Mouse (Mus musculus) CD8-positive naive resting alpha-beta T cell, adult 2 months (primary cell): ENCODE measurements around the gene Myct1.

Experiments used
- DNase-seq, 2 experiments: peaks; one replicate each; pipeline ENCODE4 v3.0.0; 2022; ENCODE audit warnings: low read depth in 2 of 2, low spot score in 2 of 2

The Myct1 gene

GRCm38 (mm10) chr10:5593464-5593863 is at the start of gene Myct1:
Myct1 (plus strand) TSS chr10:5593775.
- DNase-seq: no peak

- no peak for DNase-seq
Observed at GRCm38 (mm10) chr10:5546428-5546827, 47.1 kb upstream of the Myct1 start.

- DNase-seq: no peak
Observed at GRCm38 (mm10) chr10:5547769-5548168, 45.8 kb upstream of the Myct1 start.

GRCm38 (mm10) chr10:5548651-5549050 is 44.9 kb upstream of the Myct1 start:
- DNase-seq: no peak

- no peak for DNase-seq
Observed at GRCm38 (mm10) chr10:5549871-5550167, 43.8 kb upstream of the Myct1 start.

- DNase-seq: peak; percentile 0 to 3
Observed at GRCm38 (mm10) chr10:5550168-5551021, 43.2 kb upstream of the Myct1 start.

GRCm38 (mm10) chr10:5551382-5551781 is 42.2 kb upstream of the Myct1 start, which contains the start of gene Syne1:
Syne1 (minus strand) TSS chr10:5551482.
- DNase-seq: no peak

- DNase-seq: no peak
Observed at GRCm38 (mm10) chr10:5554941-5555340, 38.6 kb upstream of the Myct1 start.

- DNase-seq: no peak
Observed at GRCm38 (mm10) chr10:5558808-5559207, 34.8 kb upstream of the Myct1 start.

- no peak for DNase-seq
Observed at GRCm38 (mm10) chr10:5560526-5560925, 33.0 kb upstream of the Myct1 start.

- DNase-seq: no peak
Observed at GRCm38 (mm10) chr10:5561706-5562105, 31.9 kb upstream of the Myct1 start.

- no peak for DNase-seq
Observed at GRCm38 (mm10) chr10:5568991-5569390, 24.6 kb upstream of the Myct1 start.

- no peak for DNase-seq
Observed at GRCm38 (mm10) chr10:5570059-5570458, 23.5 kb upstream of the Myct1 start.

- no peak for DNase-seq
Observed at GRCm38 (mm10) chr10:5571332-5571731, 22.2 kb upstream of the Myct1 start.

- DNase-seq: no peak
Observed at GRCm38 (mm10) chr10:5573328-5573727, 20.2 kb upstream of the Myct1 start.

- DNase-seq: no peak
Observed at GRCm38 (mm10) chr10:5591061-5591460, 2.5 kb upstream of the Myct1 start.

- DNase-seq: no peak
Observed at GRCm38 (mm10) chr10:5591996-5592395, 1.6 kb upstream of the Myct1 start.

GRCm38 (mm10) chr10:5594457-5594856 is 882 bp downstream of the Myct1 start:
- no peak for DNase-seq

- no peak for DNase-seq
Observed at GRCm38 (mm10) chr10:5596559-5596958, 3.0 kb downstream of the Myct1 start.

- DNase-seq: peak; percentile 34 to 58
Observed at GRCm38 (mm10) chr10:5600123-5600522, 6.5 kb downstream of the Myct1 start.

- peak; percentile 1 to 9 for DNase-seq
Observed at GRCm38 (mm10) chr10:5603512-5603911, 9.9 kb downstream of the Myct1 start.

- DNase-seq: no peak
Observed at GRCm38 (mm10) chr10:5604371-5604770, 10.8 kb downstream of the Myct1 start.

- no peak for DNase-seq
Observed at GRCm38 (mm10) chr10:5608874-5609273, 15.3 kb downstream of the Myct1 start.
